Mouse (Mus musculus): ENCODE measurements around the gene Mrps18c.

DNA sequence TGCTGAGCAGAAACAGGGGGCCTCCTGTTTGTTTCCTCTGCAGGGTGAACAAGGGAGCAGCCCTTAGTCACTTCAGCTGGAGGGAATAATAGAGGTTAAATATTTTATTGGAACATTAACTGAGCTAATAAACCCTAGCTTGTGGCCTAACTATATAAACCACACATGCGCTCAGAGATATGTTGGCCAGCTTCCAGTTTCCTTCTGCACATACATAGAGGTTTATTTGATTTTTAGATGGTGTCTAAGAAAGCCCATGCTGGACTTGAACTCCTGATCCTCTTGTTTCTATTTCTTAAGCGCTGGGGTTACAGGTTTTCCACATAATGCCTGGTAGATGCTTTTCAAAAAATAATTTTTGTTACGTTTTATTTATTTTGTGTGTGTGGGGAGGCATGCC is 46.1 kb downstream of the Mrps18c start:
- TF ChIP-seq CTCF (IDR thresholded peaks at IDR 0.05; ENCODE audit: low read depth, low read length) (no peak), POLR2A (IDR thresholded peaks at IDR 0.05; ENCODE audit: borderline replicate concordance, low read depth, low read length) (no peak)

Measured in bone marrow macrophage, adult 2 months (primary cell).